Mouse (Mus musculus): ENCODE measurements at regions not wholly inside any gene's neighbourhood (a gene's known extent, or its start where the extent isn't known, plus 50 kb on each side); places are given as distances from the start of the nearest gene placed in this dataset.

- no peak overlapping the region for H3K4me3 ChIP-seq (ENCODE audit: low read depth, low read length)
- no peaks in the 10 kb centered on the region for H3K27me3 ChIP-seq (ENCODE audit: control insufficient read depth, insufficient read depth, low read length, poor library complexity, severe bottlenecking)
- H3K27ac ChIP-seq (ENCODE audit: insufficient read depth, low read length) = no peak overlapping the region
- no peaks in the 10 kb centered on the region for H3K36me3 ChIP-seq (ENCODE audit: control insufficient read depth, insufficient read depth, low read length, poor library complexity, severe bottlenecking)
- no peaks in the 10 kb centered on the region for H3K4me1 ChIP-seq (ENCODE audit: control insufficient read depth, insufficient read depth, low read length)
- TF ChIP-seq EP300 (IDR thresholded peaks at IDR 0.05; ENCODE audit: insufficient read depth, low read depth, low read length) (no peak), POLR2A (IDR thresholded peaks at IDR 0.05; ENCODE audit: insufficient read depth, low read length) (no peak), CTCF (IDR thresholded peaks at IDR 0.05; ENCODE audit: low read depth, low read length) (no peak)
- no peak overlapping the region for H3K9ac ChIP-seq (ENCODE audit: low read depth, poor library complexity, severe bottlenecking)
- H3K9me3 ChIP-seq (replicated peaks; ENCODE audit: control insufficient read depth, insufficient read depth, low read length, poor library complexity, severe bottlenecking) = no peaks in the 10 kb centered on the region
Observed at GRCm38 (mm10) chr4:40573300-40573699, 101.3 kb downstream of the Tmem215 start.

GRCm38 (mm10) chr4:40575951-40576350, 104.0 kb downstream of the Tmem215 start:
- Histone ChIP-seq H3K27me3 (ENCODE audit: control insufficient read depth, insufficient read depth, low read length, poor library complexity, severe bottlenecking) (no peaks in the 10 kb centered on the region), H3K27ac (ENCODE audit: insufficient read depth, low read length) (no peak overlapping the region), H3K9ac (ENCODE audit: low read depth, poor library complexity, severe bottlenecking) (no peak overlapping the region), H3K4me1 (ENCODE audit: control insufficient read depth, insufficient read depth, low read length) (no peaks in the 10 kb centered on the region), H3K4me3 (ENCODE audit: low read depth, low read length) (no peak overlapping the region), H3K9me3 (replicated peaks; ENCODE audit: control insufficient read depth, insufficient read depth, low read length, poor library complexity, severe bottlenecking) (no peaks in the 10 kb centered on the region), H3K36me3 (ENCODE audit: control insufficient read depth, insufficient read depth, low read length, poor library complexity, severe bottlenecking) (no peaks in the 10 kb centered on the region)
- no peak for TF ChIP-seq POLR2A (IDR thresholded peaks at IDR 0.05; ENCODE audit: insufficient read depth, low read length)
- TF ChIP-seq EP300 (IDR thresholded peaks at IDR 0.05; ENCODE audit: insufficient read depth, low read depth, low read length) = no peak
- no peak for TF ChIP-seq CTCF (IDR thresholded peaks at IDR 0.05; ENCODE audit: low read depth, low read length)

GRCm38 (mm10) chr4:40584436-40584835, 112.5 kb downstream of the Tmem215 start:
- TF ChIP-seq POLR2A (IDR thresholded peaks at IDR 0.05; ENCODE audit: insufficient read depth, low read length) (no peak), EP300 (IDR thresholded peaks at IDR 0.05; ENCODE audit: insufficient read depth, low read depth, low read length) (no peak), CTCF (IDR thresholded peaks at IDR 0.05; ENCODE audit: low read depth, low read length) (no peak)
- no peaks in the 10 kb centered on the region for H3K4me1 ChIP-seq (ENCODE audit: control insufficient read depth, insufficient read depth, low read length)
- no peaks in the 10 kb centered on the region; the same call in 1 of the 2 replicates for H3K27me3 ChIP-seq (ENCODE audit: control insufficient read depth, insufficient read depth, low read length, poor library complexity, severe bottlenecking)
- no peaks in the 10 kb centered on the region for H3K9me3 ChIP-seq (replicated peaks; ENCODE audit: control insufficient read depth, insufficient read depth, low read length, poor library complexity, severe bottlenecking)
- H3K4me3 ChIP-seq (ENCODE audit: low read depth, low read length) = no peak overlapping the region
- no peaks in the 10 kb centered on the region for H3K36me3 ChIP-seq (ENCODE audit: control insufficient read depth, insufficient read depth, low read length, poor library complexity, severe bottlenecking)
- H3K27ac ChIP-seq (ENCODE audit: insufficient read depth, low read length) = no peak overlapping the region
- no peak overlapping the region for H3K9ac ChIP-seq (ENCODE audit: low read depth, poor library complexity, severe bottlenecking)

GRCm38 (mm10) chr4:40584940-40585571, 113.1 kb downstream of the Tmem215 start:
- TF ChIP-seq CTCF (IDR thresholded peaks at IDR 0.05; ENCODE audit: low read depth, low read length) (no peak), EP300 (IDR thresholded peaks at IDR 0.05; ENCODE audit: insufficient read depth, low read depth, low read length) (no peak), POLR2A (IDR thresholded peaks at IDR 0.05; ENCODE audit: insufficient read depth, low read length) (no peak)
- Histone ChIP-seq H3K9ac (ENCODE audit: low read depth, poor library complexity, severe bottlenecking) (no peak overlapping the region), H3K9me3 (replicated peaks; ENCODE audit: control insufficient read depth, insufficient read depth, low read length, poor library complexity, severe bottlenecking) (no peaks in the 10 kb centered on the region), H3K36me3 (ENCODE audit: control insufficient read depth, insufficient read depth, low read length, poor library complexity, severe bottlenecking) (no peaks in the 10 kb centered on the region), H3K27me3 (ENCODE audit: control insufficient read depth, insufficient read depth, low read length, poor library complexity, severe bottlenecking) (no peaks in the 10 kb centered on the region; the same call in 1 of the 2 replicates), H3K27ac (ENCODE audit: insufficient read depth, low read length) (no peak overlapping the region), H3K4me1 (ENCODE audit: control insufficient read depth, insufficient read depth, low read length) (no peaks in the 10 kb centered on the region), H3K4me3 (ENCODE audit: low read depth, low read length) (no peak overlapping the region)

GRCm38 (mm10) chr4:40586045-40586444, 114.1 kb downstream of the Tmem215 start:
- H3K9ac ChIP-seq (ENCODE audit: low read depth, poor library complexity, severe bottlenecking) = no peak overlapping the region
- no peaks in the 10 kb centered on the region for H3K9me3 ChIP-seq (replicated peaks; ENCODE audit: control insufficient read depth, insufficient read depth, low read length, poor library complexity, severe bottlenecking)
- no peaks in the 10 kb centered on the region; the same call in 1 of the 2 replicates for H3K27me3 ChIP-seq (ENCODE audit: control insufficient read depth, insufficient read depth, low read length, poor library complexity, severe bottlenecking)
- H3K4me3 ChIP-seq (ENCODE audit: low read depth, low read length) = no peak overlapping the region
- no peak overlapping the region for H3K27ac ChIP-seq (ENCODE audit: insufficient read depth, low read length)
- no peak for TF ChIP-seq CTCF (IDR thresholded peaks at IDR 0.05; ENCODE audit: low read depth, low read length)
- TF ChIP-seq EP300 (IDR thresholded peaks at IDR 0.05; ENCODE audit: insufficient read depth, low read depth, low read length) = no peak
- TF ChIP-seq POLR2A (IDR thresholded peaks at IDR 0.05; ENCODE audit: insufficient read depth, low read length) = no peak
- H3K4me1 ChIP-seq (ENCODE audit: control insufficient read depth, insufficient read depth, low read length) = no peaks in the 10 kb centered on the region
- no peaks in the 10 kb centered on the region for H3K36me3 ChIP-seq (ENCODE audit: control insufficient read depth, insufficient read depth, low read length, poor library complexity, severe bottlenecking)

- TF ChIP-seq EP300 (IDR thresholded peaks at IDR 0.05; ENCODE audit: insufficient read depth, low read depth, low read length) = no peak
Observed at GRCm38 (mm10) chr4:40587254-40587653, 115.3 kb downstream of the Tmem215 start.

More at GRCm38 (mm10) chr4:40587254-40587653, 115.3 kb downstream of the Tmem215 start:
- Histone ChIP-seq H3K4me3 (ENCODE audit: low read depth, low read length) (no peak overlapping the region), H3K9me3 (replicated peaks; ENCODE audit: control insufficient read depth, insufficient read depth, low read length, poor library complexity, severe bottlenecking) (no peaks in the 10 kb centered on the region), H3K36me3 (ENCODE audit: control insufficient read depth, insufficient read depth, low read length, poor library complexity, severe bottlenecking) (no peaks in the 10 kb centered on the region), H3K4me1 (ENCODE audit: control insufficient read depth, insufficient read depth, low read length) (no peaks in the 10 kb centered on the region), H3K27ac (ENCODE audit: insufficient read depth, low read length) (no peak overlapping the region), H3K9ac (ENCODE audit: low read depth, poor library complexity, severe bottlenecking) (no peak overlapping the region), H3K27me3 (ENCODE audit: control insufficient read depth, insufficient read depth, low read length, poor library complexity, severe bottlenecking) (no peaks in the 10 kb centered on the region; the same call in 1 of the 2 replicates)
